Mouse (Mus musculus) spleen, adult 2 months (tissue): Measurements from ENCODE around the gene Tmem116. TPM values are rescaled to one million over a fixed set of nuclear protein-coding genes. Genes with fewer than 3 reads are reported as not detected.

Experiments used
- DNase-seq, 2 experiments: peaks; one replicate each; pipeline versions ENCODE4 v3.0.0 to v3.0.0-alpha.2; 2012 to 2021; ENCODE audit warnings: low spot score in 2 of 2, low read depth in 1 of 2
- H3K27ac ChIP-seq: fragments of 200-500 bp; 2 replicates; pipeline ENCODE4 v1.5.1; 2012; ENCODE audit warnings: low read length, inconsistent platforms; ENCODE audit not compliant: insufficient read depth
- H3K27me3 ChIP-seq: fragments of 200-500 bp; 2 replicates; pipeline ENCODE4 v1.6.1; 2012; ENCODE audit warnings: mild to moderate bottlenecking, moderate library complexity, low read length, inconsistent platforms; ENCODE audit not compliant: control insufficient read depth, insufficient read depth
- H3K36me3 ChIP-seq: fragments of 200-500 bp; 2 replicates; pipeline ENCODE4 v1.6.1; 2012; ENCODE audit warnings: mild to moderate bottlenecking, low read length, inconsistent platforms; ENCODE audit not compliant: control insufficient read depth, insufficient read depth
- H3K4me1 ChIP-seq: fragments of 200-500 bp; 2 replicates; pipeline ENCODE4 v1.6.1; 2011; ENCODE audit warnings: inconsistent platforms; ENCODE audit not compliant: control insufficient read depth, insufficient read depth, insufficient read length
- H3K4me3 ChIP-seq: fragments of 200-500 bp; 2 replicates; pipeline ENCODE4 v1.5.1; 2011; ENCODE audit warnings: mild to moderate bottlenecking, inconsistent platforms; ENCODE audit not compliant: insufficient read depth, insufficient read length; ENCODE audit errors: extremely low read depth
- CTCF ChIP-seq: fragments of 200-500 bp; IDR thresholded peaks from 2 replicates; pipeline ENCODE4 v1.5.1; 2011; ENCODE audit warnings: mild to moderate bottlenecking, inconsistent platforms; ENCODE audit not compliant: insufficient read depth, insufficient read length, insufficient replicate concordance; ENCODE audit errors: extremely low read depth
- POLR2A ChIP-seq: fragments of 200-500 bp; IDR thresholded peaks from 2 replicates; pipeline ENCODE4 v1.6.1; 2011; ENCODE audit warnings: low read depth, low read length, inconsistent platforms
- WGBS: fragments of 180-500 bp; shearing (Covaris S2); methylation state at CpG from one replicate; pipeline ENCODE4 v1.1.7; 2018; 5-methylcytosine and 5-hydroxymethylcytosine counted together
- polyA plus RNA-seq: library from polyadenylated mRNA; depleted of rRNA; stranded (reverse); fragments of >200 nt; gene quantifications from 2 replicates; pipeline ENCODE4 v1.2.3, GENCODE M21; 2012; rRNA removed

The Tmem116 gene
- polyA plus RNA-seq, 1 experiment: 1.3 TPM

DNA sequence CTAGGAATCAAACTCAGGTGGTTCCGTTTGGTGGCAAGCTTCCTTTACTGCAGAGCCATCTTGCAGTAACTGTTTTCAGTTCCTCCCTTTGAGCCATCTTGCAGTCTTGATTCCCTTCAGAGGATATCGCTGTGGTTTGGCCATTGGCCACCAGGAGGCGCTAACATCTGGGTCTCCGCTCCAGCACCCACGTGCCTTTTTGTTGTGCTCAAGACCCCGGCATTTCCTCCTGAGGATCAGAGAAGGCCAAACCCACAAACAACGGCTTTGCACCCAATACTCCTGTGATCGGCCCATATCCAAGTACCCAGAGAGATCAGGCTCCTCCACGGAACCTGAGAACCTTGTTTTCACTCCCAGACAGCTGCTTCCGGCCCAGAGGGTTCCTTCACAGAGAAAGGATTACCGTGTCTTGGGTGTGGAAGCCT lies 112.8 kb downstream of the Tmem116 start:
- TF ChIP-seq CTCF (peak; percentile 93), POLR2A (no peak)
- Histone ChIP-seq H3K27me3 (no peaks in the 10 kb centered on the region), H3K4me3 (peak overlapping the region; percentile 43; the same call in 1 of the 2 replicates), H3K27ac (0 out of 2 replicates have a peak overlapping the region, but pooled peaks have one; percentile 9), H3K36me3 (peaks cover 3% of the 10 kb centered on the region), H3K4me1 (no peaks in the 10 kb centered on the region; the same call in 1 of the 2 replicates)
- 2% methylated on average over 11 of the region's 11 CpGs for WGBS
- DNase-seq: peak; percentile 80 to 88

DNA sequence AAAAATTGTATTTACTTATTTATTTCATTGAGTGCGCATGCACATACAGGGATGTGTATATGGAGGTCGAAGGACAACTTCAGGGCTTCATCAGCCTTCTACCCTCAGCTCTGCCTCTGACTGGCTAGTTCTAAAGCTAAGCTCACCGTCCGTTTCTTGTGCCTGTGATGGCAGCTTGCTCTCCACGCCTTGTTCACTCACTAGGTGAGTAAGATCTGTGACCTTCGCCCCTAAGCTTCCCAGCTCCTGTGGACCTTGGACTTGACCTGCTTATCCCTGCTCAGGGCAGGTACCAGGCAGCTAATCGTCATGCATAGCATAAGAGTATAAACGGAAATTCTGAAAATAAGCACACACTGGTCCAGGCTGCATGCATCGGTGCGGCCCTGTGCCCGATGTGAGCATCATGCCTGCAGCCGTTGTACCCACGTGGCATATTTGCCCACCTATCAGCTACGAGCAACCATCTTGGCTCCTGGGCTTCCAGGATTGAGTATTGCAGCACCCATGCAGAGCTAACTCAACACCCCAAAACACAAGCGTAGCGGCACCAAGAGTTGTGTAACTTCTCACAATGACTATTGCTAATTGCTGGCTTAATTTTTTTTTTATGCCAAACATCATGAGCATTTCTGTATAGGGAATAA lies 114.5 kb downstream of the Tmem116 start:
- DNase-seq: no peak
- H3K36me3 ChIP-seq: peaks cover 15% of the 10 kb centered on the region
- no peaks in the 10 kb centered on the region for H3K27me3 ChIP-seq
- H3K4me1 ChIP-seq: no peaks in the 10 kb centered on the region; the same call in 1 of the 2 replicates
- WGBS: 91% methylated on average over 16 of the region's 16 CpGs
- H3K27ac ChIP-seq: no peak overlapping the region
- no peak for TF ChIP-seq CTCF
- no peak for TF ChIP-seq POLR2A
- H3K4me3 ChIP-seq: no peak overlapping the region

DNA sequence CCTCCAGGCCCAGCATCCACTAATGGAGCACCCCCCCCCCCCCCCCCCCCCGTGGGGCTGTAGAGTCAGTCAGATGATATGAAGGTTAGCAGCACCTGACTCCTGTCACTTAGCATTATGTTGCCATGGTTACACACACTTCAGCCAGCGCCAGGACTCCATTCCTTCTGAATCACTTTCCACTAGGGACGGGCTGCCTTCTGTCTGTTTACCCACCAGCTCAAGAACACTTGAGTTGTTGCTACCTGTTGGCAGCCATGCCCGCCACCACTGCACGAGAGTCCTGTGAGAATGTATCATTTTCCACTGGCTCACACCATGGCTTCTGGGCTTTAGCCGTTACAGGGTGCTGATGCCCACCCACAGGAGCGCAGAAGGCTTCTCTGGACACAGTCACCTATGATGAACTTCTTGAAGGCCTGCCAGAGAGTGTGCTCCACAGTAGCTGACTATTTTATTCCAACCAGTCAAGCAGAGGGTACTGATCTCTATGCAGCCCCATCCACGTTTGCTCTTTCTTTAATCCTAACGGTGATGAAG lies 118.3 kb downstream of the Tmem116 start:
- Histone ChIP-seq H3K36me3 (peaks cover 41% of the 10 kb centered on the region), H3K4me1 (no peaks in the 10 kb centered on the region), H3K27me3 (no peaks in the 10 kb centered on the region), H3K27ac (no peak overlapping the region), H3K4me3 (no peak overlapping the region)
- no peak for DNase-seq
- WGBS: 87% methylated on average over 9 of the region's 9 CpGs
- TF ChIP-seq POLR2A (no peak), CTCF (no peak)

DNA sequence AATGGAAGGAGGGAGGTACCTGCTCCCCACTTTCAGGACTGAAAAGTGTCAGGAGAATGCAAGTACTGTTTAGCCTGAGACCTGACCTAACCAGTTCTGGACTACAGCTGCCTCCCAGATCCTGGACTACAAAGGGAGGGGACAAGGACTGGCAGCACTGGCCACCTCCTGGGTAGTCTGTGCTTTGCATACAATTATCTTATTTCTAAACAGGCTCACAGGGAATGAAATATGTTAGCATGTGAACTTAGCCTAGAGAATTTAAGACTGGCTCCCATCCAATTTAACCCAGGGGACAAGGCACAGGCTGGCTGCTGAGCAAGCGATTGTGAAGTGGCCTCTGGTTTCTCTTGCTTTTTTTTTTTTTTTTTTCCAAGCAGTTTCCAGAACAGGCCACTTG lies 119.1 kb downstream of the Tmem116 start:
- peaks cover 47% of the 10 kb centered on the region for H3K36me3 ChIP-seq
- WGBS: 93% methylated on average over 1 of the region's 1 CpGs
- no peaks in the 10 kb centered on the region for H3K27me3 ChIP-seq

More for the DNA sequence above, 119.1 kb downstream of the Tmem116 start:
- H3K27ac ChIP-seq: no peak overlapping the region
- H3K4me1 ChIP-seq: no peaks in the 10 kb centered on the region
- H3K4me3 ChIP-seq: no peak overlapping the region
- DNase-seq: no peak
- no peak for TF ChIP-seq CTCF
- TF ChIP-seq POLR2A: no peak

Other genes starting within 250 kb of the Tmem116 start
- 281 and 293 TPM in 2 replicates for gene Rpl6, start 247.4 kb upstream of the Tmem116 start, polyA plus RNA-seq
- gene Hectd4, start 231.7 kb upstream of the Tmem116 start, polyA plus RNA-seq: 28.1 and 28.4 TPM in 2 replicates
- 75.4 and 82.2 TPM in 2 replicates for gene Trafd1, start 66.3 kb upstream of the Tmem116 start, polyA plus RNA-seq
- 7.5 TPM in 2 replicates for gene Naa25, start 54.0 kb upstream of the Tmem116 start, polyA plus RNA-seq
- 47.5 and 52.0 TPM in 2 replicates for gene Erp29, start 613 bp downstream of the Tmem116 start, polyA plus RNA-seq
- gene Adam1b, start 51.5 kb downstream of the Tmem116 start, polyA plus RNA-seq: 0.02 TPM in 1 of 2 replicates, not detected in the other
- gene Adam1a, start 93.6 kb downstream of the Tmem116 start, polyA plus RNA-seq: 2.1 and 2.8 TPM in 2 replicates
- gene Gm42878, start 93.6 kb downstream of the Tmem116 start, polyA plus RNA-seq: 0.19 TPM in 1 of 2 replicates, not detected in the other
- gene Mapkapk5, start 94.0 kb downstream of the Tmem116 start, polyA plus RNA-seq: 17.9 and 18.9 TPM in 2 replicates
- 384 and 386 TPM in 2 replicates for gene Aldh2, start 141.9 kb downstream of the Tmem116 start, polyA plus RNA-seq
- gene Acad12, start 167.0 kb downstream of the Tmem116 start, polyA plus RNA-seq: 3.9 and 5.5 TPM in 2 replicates
- 3.9 and 4.4 TPM in 2 replicates for gene Acad10, start 208.6 kb downstream of the Tmem116 start, polyA plus RNA-seq
- 17.9 and 22.5 TPM in 2 replicates for gene Brap, start 208.7 kb downstream of the Tmem116 start, polyA plus RNA-seq